Mouse (Mus musculus) kidney, adult 2 months (tissue): ENCODE measurements around the gene Eme1.

Source experiments
- CTCF ChIP-seq: fragments of 200-500 bp; conservative IDR thresholded peaks from 2 replicates; pipeline ENCODE4 v1.5.1; 2011; ENCODE audit warnings: low read depth, mild to moderate bottlenecking, control low read depth, low read length, moderate library complexity, mixed read lengths; ENCODE audit not compliant: insufficient read depth, insufficient read length
- POLR2A ChIP-seq: fragments of 200-500 bp; IDR thresholded peaks from one replicate; pipeline ENCODE4 v1.6.1; 2011; ENCODE audit warnings: low read depth, low read length, control low read depth

DNA sequence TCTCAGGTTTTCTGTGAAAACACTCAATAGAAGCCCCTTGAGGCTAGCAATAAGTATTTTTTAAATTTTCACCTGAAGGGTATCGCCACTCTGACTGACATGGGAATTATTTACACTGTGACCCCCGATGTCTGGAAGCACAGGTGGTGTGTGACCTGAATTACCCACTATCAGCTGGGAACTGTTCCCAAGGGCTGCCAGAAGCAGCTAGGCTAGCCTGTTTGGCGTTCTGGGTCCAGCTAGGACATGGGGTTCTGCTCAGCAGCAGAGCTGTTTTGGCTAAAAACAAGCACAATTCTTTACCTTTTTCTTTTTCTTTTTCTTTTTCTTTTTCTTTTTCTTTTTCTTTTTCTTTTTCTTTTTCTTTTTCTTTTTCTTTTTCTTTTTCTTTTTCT, 48.4 kb upstream of the Eme1 start:
- TF ChIP-seq CTCF (no peak), POLR2A (no peak)
